Mouse (Mus musculus): ENCODE results near the gene Gm12830. TPM values are rescaled to one million over a fixed set of nuclear protein-coding genes. Genes with fewer than 3 reads are reported as not detected.

Gene Gm12830
- polyA plus RNA-seq, 1 experiment from 2014 or later, result not detected

Other genes with a start within 250 kb of the Gm12830 start
- gene Foxd2, start 87.2 kb downstream of the Gm12830 start, polyA plus RNA-seq (2016; fragmentation: Nextera tagmentation; extraction: Ambion mirVana), result 0.81 and 1.1 TPM in 2 replicates
- gene Foxe3, start 104.3 kb downstream of the Gm12830 start, polyA plus RNA-seq (2016; fragmentation: Nextera tagmentation; extraction: Ambion mirVana), result not detected in 2 replicates
- gene Cmpk1, start 165.5 kb downstream of the Gm12830 start, polyA plus RNA-seq (2016; fragmentation: Nextera tagmentation; extraction: Ambion mirVana), result 61.3 and 69.6 TPM in 2 replicates
- 16.9 and 19.8 TPM in 2 replicates for gene Stil, start 178.4 kb downstream of the Gm12830 start, polyA plus RNA-seq (2016; fragmentation: Nextera tagmentation; extraction: Ambion mirVana)
- 1.7 TPM in 2 replicates for gene Tal1, start 234.7 kb downstream of the Gm12830 start, polyA plus RNA-seq (2016; fragmentation: Nextera tagmentation; extraction: Ambion mirVana)

Data from limb, embryonic 10.5 days (tissue).